Mouse (Mus musculus) embryonic facial prominence, embryonic 15.5 days (tissue): ENCODE data around the gene Pigk. TPM values are rescaled to one million over a fixed set of nuclear protein-coding genes. Genes with fewer than 3 reads are reported as not detected.

Experiments used
- ATAC-seq: fragments of 200-750 bp; cut with Nextera tagmentation; 2 replicates; pipeline ENCODE4 v1.8.0; 2017; ENCODE audit warnings: low read depth, moderate TSS enrichment; ENCODE audit not compliant: insufficient number of reproducible peaks, low FRiP score, low TSS enrichment
- H3K27ac ChIP-seq: fragments of 300-500 bp; sonication (generic); replicated peaks from 2 replicates; pipeline ENCODE4 v1.5.1; 2015; ENCODE audit warnings: mild to moderate bottlenecking, inconsistent platforms
- H3K27me3 ChIP-seq: fragments of 300-500 bp; sonication (generic); 2 replicates; pipeline ENCODE4 v1.6.1; 2015; ENCODE audit warnings: inconsistent platforms
- H3K36me3 ChIP-seq: fragments of 300-500 bp; sonication (generic); 2 replicates; pipeline ENCODE4 v1.6.1; 2015; ENCODE audit warnings: mild to moderate bottlenecking, inconsistent platforms
- H3K4me1 ChIP-seq: fragments of 300-500 bp; sonication (generic); 2 replicates; pipeline ENCODE4 v1.6.1; 2015; ENCODE audit warnings: inconsistent platforms
- H3K4me2 ChIP-seq: fragments of 300-500 bp; sonication (generic); replicated peaks from 2 replicates; pipeline ENCODE4 v1.6.1; 2015; ENCODE audit warnings: mild to moderate bottlenecking, inconsistent platforms
- H3K4me3 ChIP-seq: fragments of 300-500 bp; sonication (generic); replicated peaks from 2 replicates; pipeline ENCODE4 v1.5.1; 2015; ENCODE audit warnings: mild to moderate bottlenecking, inconsistent platforms
- H3K9ac ChIP-seq: fragments of 300-500 bp; sonication (generic); 2 replicates; pipeline ENCODE4 v1.6.1; 2015; ENCODE audit warnings: inconsistent platforms
- H3K9me3 ChIP-seq: fragments of 300-500 bp; sonication (generic); replicated peaks from 2 replicates; pipeline ENCODE4 v1.6.1; 2016; ENCODE audit warnings: inconsistent platforms
- WGBS: fragments of 180-500 bp; shearing (Covaris S2); methylation state at CpG from one replicate; pipeline ENCODE4 v1.1.7; 2015; 5-methylcytosine and 5-hydroxymethylcytosine counted together
- polyA plus RNA-seq: library from polyadenylated mRNA; unstranded; fragments of >200 nt; fragmentation: Nextera tagmentation; extraction: Ambion mirVana; gene quantifications from 2 replicates; pipeline ENCODE4 v1.2.1, GENCODE M21; 2015

The Pigk gene
- polyA plus RNA-seq, 1 experiment from 2014 or later: 41.9 TPM

DNA sequence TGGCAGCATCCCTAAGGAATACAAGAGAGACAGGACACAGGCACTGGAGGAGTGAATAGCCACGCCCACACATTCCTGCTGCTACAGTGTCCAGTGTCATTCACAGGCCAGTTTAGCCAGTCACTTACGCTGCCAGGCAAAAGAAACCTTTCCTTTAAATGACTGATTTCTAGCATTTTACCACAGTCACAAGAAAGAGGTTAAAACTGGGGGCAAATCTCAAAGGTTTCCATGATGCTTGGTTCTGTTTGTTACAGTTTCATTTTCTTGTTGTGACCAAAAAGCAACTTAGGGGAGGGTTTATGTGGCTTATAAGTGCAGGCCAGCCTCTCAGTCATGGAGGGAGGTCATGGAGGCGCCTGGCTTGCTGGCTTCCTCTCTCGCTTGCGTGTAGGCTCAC is 193.8 kb downstream of the Pigk start:
- no peak for ATAC-seq
- H3K4me3 ChIP-seq: no peak overlapping the region
- no peaks in the 10 kb centered on the region for H3K36me3 ChIP-seq
- 76% methylated on average over 5 of the region's 5 CpGs for WGBS
- no peaks in the 10 kb centered on the region for H3K27me3 ChIP-seq
- H3K9ac ChIP-seq: no peak overlapping the region
- no peak overlapping the region for H3K4me2 ChIP-seq
- H3K9me3 ChIP-seq: no peaks in the 10 kb centered on the region
- no peaks in the 10 kb centered on the region for H3K4me1 ChIP-seq
- H3K27ac ChIP-seq: no peak overlapping the region

GRCm38 (mm10) chr3:152911578-152911977 is 197.7 kb downstream of the Pigk start:
- H3K9me3 ChIP-seq: no peaks in the 10 kb centered on the region
- H3K4me2 ChIP-seq: no peak overlapping the region
- 83% methylated on average over 4 of the region's 4 CpGs for WGBS
- no peaks in the 10 kb centered on the region for H3K27me3 ChIP-seq
- H3K9ac ChIP-seq: no peak overlapping the region
- H3K4me1 ChIP-seq: no peaks in the 10 kb centered on the region
- H3K4me3 ChIP-seq: no peak overlapping the region
- no peaks in the 10 kb centered on the region for H3K36me3 ChIP-seq
- ATAC-seq: no peak
- H3K27ac ChIP-seq: no peak overlapping the region

DNA sequence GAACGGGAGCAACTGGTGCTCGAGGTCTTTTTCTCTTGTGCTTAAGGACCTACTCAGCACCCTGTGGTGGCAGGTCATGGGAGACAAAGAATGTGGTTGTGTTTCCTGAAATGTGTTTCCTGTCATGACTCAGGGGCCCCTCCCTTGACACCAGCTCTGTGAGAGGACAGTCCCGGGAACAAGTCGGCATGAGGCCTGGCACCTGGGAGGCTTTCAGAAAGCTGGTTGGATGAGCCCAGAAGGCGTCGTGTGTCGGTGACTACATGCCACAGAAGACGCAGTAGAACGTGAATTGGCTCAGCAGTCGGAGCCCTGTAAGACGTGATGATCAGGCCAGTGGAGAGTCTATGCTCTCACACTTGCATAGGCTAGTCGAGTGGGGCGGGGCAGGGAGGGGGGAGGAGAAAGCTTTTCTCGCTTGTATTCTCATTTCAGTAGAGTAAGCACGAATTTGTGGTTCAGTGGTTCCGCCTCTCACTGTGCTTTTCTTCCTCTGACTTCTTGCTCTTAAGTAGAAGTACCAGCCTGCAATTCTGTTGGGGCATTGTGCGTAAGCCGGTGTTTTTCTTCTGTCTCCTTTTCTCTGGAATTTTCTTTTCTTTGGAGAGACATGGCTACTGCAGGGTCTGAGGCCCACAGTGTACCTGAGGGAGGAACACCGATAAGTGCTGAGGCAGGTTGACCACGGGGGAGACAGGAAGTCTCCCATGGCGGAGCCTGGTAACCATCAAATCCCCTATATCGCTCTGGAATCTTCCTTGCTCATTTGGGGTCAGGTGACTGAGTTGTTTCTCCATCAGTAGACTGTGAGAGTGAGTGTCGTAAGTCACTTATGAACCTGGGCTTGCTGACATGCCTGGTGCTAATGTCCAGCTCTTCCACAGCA is 198.6 kb downstream of the Pigk start:
- 72% methylated on average over 23 of the region's 23 CpGs for WGBS
- Histone ChIP-seq H3K4me3 (no peak overlapping the region), H3K9ac (no peak overlapping the region), H3K27me3 (no peaks in the 10 kb centered on the region), H3K36me3 (no peaks in the 10 kb centered on the region), H3K9me3 (no peaks in the 10 kb centered on the region), H3K27ac (no peak overlapping the region), H3K4me1 (no peaks in the 10 kb centered on the region), H3K4me2 (no peak overlapping the region)
- ATAC-seq: no peak

GRCm38 (mm10) chr3:152913150-152913549 is 199.2 kb downstream of the Pigk start:
- no peaks in the 10 kb centered on the region for H3K36me3 ChIP-seq
- no peaks in the 10 kb centered on the region for H3K27me3 ChIP-seq
- ATAC-seq: no peak
- H3K4me2 ChIP-seq: no peak overlapping the region
- no peak overlapping the region for H3K4me3 ChIP-seq
- H3K27ac ChIP-seq: no peak overlapping the region
- no peak overlapping the region for H3K9ac ChIP-seq
- 89% methylated on average over 10 of the region's 10 CpGs for WGBS
- no peaks in the 10 kb centered on the region for H3K4me1 ChIP-seq
- no peaks in the 10 kb centered on the region for H3K9me3 ChIP-seq

GRCm38 (mm10) chr3:152913625-152914024 is 199.7 kb downstream of the Pigk start:
- no peaks in the 10 kb centered on the region for H3K9me3 ChIP-seq
- WGBS: 93% methylated on average over 3 of the region's 3 CpGs
- no peak for ATAC-seq

GRCm38 (mm10) chr3:152914376-152914775 is 200.5 kb downstream of the Pigk start:
- Histone ChIP-seq H3K27me3 (no peaks in the 10 kb centered on the region), H3K9me3 (no peaks in the 10 kb centered on the region), H3K4me3 (no peak overlapping the region), H3K36me3 (no peaks in the 10 kb centered on the region), H3K9ac (no peak overlapping the region), H3K4me2 (no peak overlapping the region), H3K27ac (no peak overlapping the region), H3K4me1 (no peaks in the 10 kb centered on the region)
- ATAC-seq: no peak
- 89% methylated on average over 6 of the region's 6 CpGs for WGBS

More at GRCm38 (mm10) chr3:152913625-152914024, 199.7 kb downstream of the Pigk start:
- no peak overlapping the region for H3K4me3 ChIP-seq
- H3K4me2 ChIP-seq: no peak overlapping the region
- no peak overlapping the region for H3K27ac ChIP-seq
- H3K9ac ChIP-seq: no peak overlapping the region
- no peaks in the 10 kb centered on the region for H3K36me3 ChIP-seq
- no peaks in the 10 kb centered on the region for H3K27me3 ChIP-seq
- no peaks in the 10 kb centered on the region for H3K4me1 ChIP-seq

DNA sequence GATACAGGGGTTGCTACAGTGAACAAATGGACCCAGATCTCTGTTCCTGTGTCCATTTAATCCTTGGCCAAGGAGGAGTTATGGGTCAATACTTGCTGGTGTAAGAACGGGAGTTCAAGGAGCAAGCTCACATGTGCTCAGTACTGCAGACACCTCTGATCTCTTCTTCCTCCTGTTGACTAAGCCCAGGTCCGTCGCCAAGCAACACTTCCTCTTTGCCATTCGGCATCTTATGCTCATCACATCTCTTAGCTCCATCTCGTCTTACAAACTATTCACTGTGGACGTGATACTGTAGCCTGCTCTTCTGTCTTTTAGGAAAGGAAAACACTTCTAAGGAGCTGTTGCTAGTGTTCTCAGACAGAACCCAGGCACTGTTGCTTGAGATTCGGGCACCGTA is 203.7 kb downstream of the Pigk start:
- H3K4me3 ChIP-seq: no peak overlapping the region
- 79% methylated on average over 8 of the region's 8 CpGs for WGBS
- no peaks in the 10 kb centered on the region for H3K36me3 ChIP-seq
- no peaks in the 10 kb centered on the region for H3K9me3 ChIP-seq
- H3K27ac ChIP-seq: no peak overlapping the region
- H3K4me1 ChIP-seq: no peaks in the 10 kb centered on the region
- H3K4me2 ChIP-seq: no peak overlapping the region
- H3K9ac ChIP-seq: no peak overlapping the region
- ATAC-seq: no peak
- no peaks in the 10 kb centered on the region for H3K27me3 ChIP-seq

- Histone ChIP-seq H3K9me3 (no peaks in the 10 kb centered on the region), H3K9ac (no peak overlapping the region), H3K27me3 (no peaks in the 10 kb centered on the region), H3K4me1 (no peaks in the 10 kb centered on the region), H3K27ac (no peak overlapping the region), H3K36me3 (no peaks in the 10 kb centered on the region), H3K4me3 (no peak overlapping the region), H3K4me2 (no peak overlapping the region)
- no peak for ATAC-seq
- WGBS: 66% methylated on average over 10 of the region's 10 CpGs
These were observed 205.2 kb downstream of the Pigk start for GRCm38 (mm10) chr3:152919101-152919500.

- Histone ChIP-seq H3K4me1 (no peaks in the 10 kb centered on the region), H3K27me3 (no peaks in the 10 kb centered on the region), H3K9me3 (no peaks in the 10 kb centered on the region), H3K9ac (no peak overlapping the region), H3K4me3 (no peak overlapping the region), H3K36me3 (no peaks in the 10 kb centered on the region), H3K4me2 (no peak overlapping the region), H3K27ac (no peak overlapping the region)
- WGBS: 62% methylated on average over 3 of the region's 3 CpGs
- no peak for ATAC-seq
These were observed 206.5 kb downstream of the Pigk start for GRCm38 (mm10) chr3:152920365-152920764.

DNA sequence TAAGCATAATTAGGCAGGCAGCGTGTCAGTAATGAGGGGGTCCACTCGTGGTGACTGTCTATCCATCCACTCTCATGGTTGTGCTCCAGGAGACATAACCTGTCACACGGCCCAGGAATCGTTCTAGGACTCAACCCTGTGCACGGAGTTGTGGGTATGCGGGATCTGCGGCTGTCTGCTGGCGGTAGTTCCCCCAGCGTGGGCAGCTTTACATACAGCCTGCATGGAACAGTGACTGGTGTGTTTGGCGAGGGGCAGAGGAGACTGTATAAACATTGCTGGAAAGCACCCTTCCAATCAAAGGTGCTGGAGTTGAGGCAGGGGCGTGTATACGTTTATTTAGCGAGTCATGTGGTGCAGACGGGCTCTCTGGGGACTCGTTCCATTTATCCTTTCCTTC is 209.6 kb downstream of the Pigk start:
- ATAC-seq: no peak
- WGBS: 67% methylated on average over 15 of the region's 15 CpGs
- H3K36me3 ChIP-seq: no peaks in the 10 kb centered on the region

GRCm38 (mm10) chr3:152925364-152925763 is 211.5 kb downstream of the Pigk start:
- no peak overlapping the region for H3K4me3 ChIP-seq
- WGBS: 95% methylated on average over 8 of the region's 8 CpGs
- no peak overlapping the region for H3K9ac ChIP-seq
- ATAC-seq: no peak
- no peaks in the 10 kb centered on the region for H3K27me3 ChIP-seq
- H3K4me2 ChIP-seq: no peak overlapping the region
- H3K36me3 ChIP-seq: no peaks in the 10 kb centered on the region
- H3K9me3 ChIP-seq: no peaks in the 10 kb centered on the region
- 0 out of 2 replicates have a peak, but pooled peaks cover 4% of the 10 kb centered on the region for H3K4me1 ChIP-seq
- no peak overlapping the region for H3K27ac ChIP-seq

More for the DNA sequence above, 209.6 kb downstream of the Pigk start:
- H3K4me3 ChIP-seq: no peak overlapping the region
- no peak overlapping the region for H3K9ac ChIP-seq
- H3K4me2 ChIP-seq: no peak overlapping the region
- H3K27me3 ChIP-seq: no peaks in the 10 kb centered on the region
- H3K9me3 ChIP-seq: no peaks in the 10 kb centered on the region
- 0 out of 2 replicates have a peak, but pooled peaks cover 2% of the 10 kb centered on the region for H3K4me1 ChIP-seq
- no peak overlapping the region for H3K27ac ChIP-seq

GRCm38 (mm10) chr3:152926166-152926565 is 212.3 kb downstream of the Pigk start:
- H3K9ac ChIP-seq: no peak overlapping the region
- H3K27ac ChIP-seq: no peak overlapping the region
- no peak for ATAC-seq
- no peak overlapping the region for H3K4me3 ChIP-seq
- H3K36me3 ChIP-seq: no peaks in the 10 kb centered on the region
- 0 out of 2 replicates have a peak, but pooled peaks cover 4% of the 10 kb centered on the region for H3K4me1 ChIP-seq
- H3K27me3 ChIP-seq: no peaks in the 10 kb centered on the region
- H3K4me2 ChIP-seq: no peak overlapping the region
- no peaks in the 10 kb centered on the region for H3K9me3 ChIP-seq
- WGBS: 62% methylated on average over 4 of the region's 4 CpGs
